Comparison of ENCODE assay signal across 10 mouse cellular contexts in genomic region chrX:20020942-20021341, GRCm38 (mm10). TPM values are rescaled to one million over a fixed set of nuclear protein-coding genes. Genes with fewer than 3 reads are reported as not detected.
A peak's percentile ranks its signal among the peaks of the same experiment; 100 is the strongest.
DNase-seq lines count a peak whose midpoint lies in the region; ATAC-seq and TF ChIP-seq lines count a peak whose summit lies in the region.
"Had no signal": no experiment of that assay in that cellular context is flagged by ENCODE, and none has a peak within 500 bp of the region (broad histone marks: within the 10 kb centered on the region; RNA-seq: fewer than 3 reads in every experiment).

No protein-coding gene starts in this region.

- H3K9me3 ChIP-seq in forebrain, postnatal 0 days (ENCODE audit: low read length), result no peaks in the 10 kb centered on the region
- no peaks in the 10 kb centered on the region for H3K9me3 ChIP-seq in forebrain, embryonic 10.5 days
- H3K9me3 ChIP-seq in liver, postnatal 0 days (ENCODE audit: low read length), result no peaks in the 10 kb centered on the region
- H3K9me3 ChIP-seq: forebrain, embryonic 12.5 days had no signal

- no peaks in the 10 kb centered on the region for H3K27me3 ChIP-seq in forebrain, postnatal 0 days (ENCODE audit: insufficient read depth, low read length)
- H3K27me3 ChIP-seq in forebrain, embryonic 10.5 days (ENCODE audit: poor library complexity, severe bottlenecking), result no peaks in the 10 kb centered on the region
- no peaks in the 10 kb centered on the region for H3K27me3 ChIP-seq in liver, postnatal 0 days (ENCODE audit: insufficient read depth, low read length)
- H3K27me3 ChIP-seq: forebrain, embryonic 12.5 days had no signal

- H3K9ac ChIP-seq in forebrain, postnatal 0 days, result no peak overlapping the region
- no peak overlapping the region for H3K9ac ChIP-seq in liver, postnatal 0 days (replicated peaks)
- H3K9ac ChIP-seq: forebrain, embryonic 12.5 days had no signal

- H3K4me2 ChIP-seq in forebrain, postnatal 0 days (ENCODE audit: low read depth), result no peak overlapping the region
- H3K4me2 ChIP-seq in liver, postnatal 0 days (ENCODE audit: low read depth, low read length), result no peak overlapping the region
- H3K4me2 ChIP-seq: forebrain, embryonic 12.5 days had no signal

- no peak overlapping the region for H3K4me3 ChIP-seq in forebrain, postnatal 0 days (ENCODE audit: low read depth, low read length)
- no peak overlapping the region for H3K4me3 ChIP-seq in forebrain, embryonic 10.5 days
- no peak overlapping the region for H3K4me3 ChIP-seq in liver, postnatal 0 days (ENCODE audit: low read depth, low read length)
- H3K4me3 ChIP-seq: forebrain, embryonic 12.5 days had no signal

- peak; percentile 24 for DNase-seq in forebrain, postnatal 0 days
- no peak for DNase-seq in forebrain, embryonic 10.5 days (ENCODE audit: extremely low spot score, low spot score)
- no peak for DNase-seq in liver, postnatal 0 days
- DNase-seq in liver, result no peak
- peak; percentile 7 for DNase-seq in R1 (ENCODE audit: low read depth, low spot score)
- DNase-seq in retina, embryonic 14.5 days (ENCODE audit: low spot score), result peak; percentile 28
- DNase-seq in urinary bladder, postnatal 10 days (ENCODE audit: low spot score), result no peak
- no peak for DNase-seq in adrenal gland, adult 8-10 months

- TF ChIP-seq CTCF in forebrain, postnatal 0 days (IDR thresholded peaks at IDR 0.05; ENCODE audit: low read depth), result peak; percentile 57
- peak; percentile 41 for TF ChIP-seq CTCF in liver, postnatal 0 days (IDR thresholded peaks at IDR 0.05; ENCODE audit: low read depth)

- no peak overlapping the region for H3K27ac ChIP-seq in forebrain, postnatal 0 days (ENCODE audit: low read depth, low read length)
- no peak overlapping the region for H3K27ac ChIP-seq in forebrain, embryonic 10.5 days
- H3K27ac ChIP-seq in liver, postnatal 0 days (ENCODE audit: low read depth), result no peak overlapping the region
- H3K27ac ChIP-seq: forebrain, embryonic 12.5 days; macrophage had no signal

- WGBS in forebrain, postnatal 0 days, result 37% methylated on average over 2 of the region's 2 CpGs
- WGBS in forebrain, embryonic 10.5 days, result 41% methylated on average over 2 of the region's 2 CpGs
- WGBS in liver, postnatal 0 days (ENCODE audit: insufficient replicate concordance), result 38% methylated on average over 2 of the region's 2 CpGs

- no peak for ATAC-seq in forebrain, postnatal 0 days
- ATAC-seq in liver, postnatal 0 days, result no peak

- no peak for TF ChIP-seq EP300 in liver, postnatal 0 days (IDR thresholded peaks at IDR 0.05; ENCODE audit: low read depth)

- no peaks in the 10 kb centered on the region for H3K36me3 ChIP-seq in forebrain, postnatal 0 days (ENCODE audit: insufficient read depth)
- H3K36me3 ChIP-seq in forebrain, embryonic 10.5 days (replicated peaks), result no peaks in the 10 kb centered on the region
- no peaks in the 10 kb centered on the region for H3K36me3 ChIP-seq in liver, postnatal 0 days (replicated peaks; ENCODE audit: insufficient read depth, low read length)
- H3K36me3 ChIP-seq: forebrain, embryonic 12.5 days had no signal

- H3K4me1 ChIP-seq in forebrain, postnatal 0 days (ENCODE audit: insufficient read depth), result no peaks in the 10 kb centered on the region
- H3K4me1 ChIP-seq in forebrain, embryonic 10.5 days, result no peaks in the 10 kb centered on the region
- H3K4me1 ChIP-seq in liver, postnatal 0 days (ENCODE audit: insufficient read depth), result no peaks in the 10 kb centered on the region
- H3K4me1 ChIP-seq: forebrain, embryonic 12.5 days had no signal

RNA-seq across cellular contexts. Expression of gene Chst7, which starts 38.4 kb away (rescaled TPM):
- 5.8 and 9.9 TPM in 2 replicates for total RNA-seq in forebrain, postnatal 0 days (2014; rRNA removed)
- polyA plus RNA-seq in forebrain, postnatal 0 days (2015; fragmentation: Nextera tagmentation; extraction: Ambion mirVana), result 5.9 and 6.8 TPM in 2 replicates
- polyA plus RNA-seq in forebrain, embryonic 10.5 days (2016; fragmentation: Nextera tagmentation; extraction: Ambion mirVana), result 4.0 TPM in 2 replicates
- 1.1 and 1.2 TPM in 2 replicates for polyA plus RNA-seq in liver, postnatal 0 days (2015; fragmentation: Nextera tagmentation; extraction: Ambion mirVana)
- 1 to 10 TPM in 3 of 4 experiments, under 1 TPM in 1; 0.94 to 1.6 (median 1.4) TPM for total RNA-seq in adrenal gland, adult 8-10 months (2022)

Comparison
In these comparisons a context has a peak if more than half of its experiments do, and no peak if none do; other contexts are left out.
1. DNase-seq: peak in forebrain, postnatal 0 days (single experiment), R1 (single experiment) and retina, embryonic 14.5 days (single experiment); none in forebrain, embryonic 10.5 days (single experiment), liver, postnatal 0 days (single experiment), liver (single experiment), urinary bladder, postnatal 10 days (single experiment) and adrenal gland, adult 8-10 months (single experiment).